Mouse (Mus musculus) hindbrain, embryonic 13.5 days (tissue): ENCODE results near the gene Olfr91. TPM values are rescaled to one million over a fixed set of nuclear protein-coding genes. Genes with fewer than 3 reads are reported as not detected.
A peak's percentile ranks its signal among the peaks of the same experiment; 100 is the strongest.

Experiments used
- ATAC-seq: fragments of 200-750 bp; cut with Nextera tagmentation; 2 replicates; pipeline ENCODE4 v1.8.0; 2017; ENCODE audit warnings: moderate TSS enrichment; ENCODE audit not compliant: low FRiP score
- H3K27ac ChIP-seq: fragments of 300-500 bp; sonication (generic); 2 replicates; pipeline ENCODE4 v1.5.1; 2015; ENCODE audit warnings: inconsistent platforms, mild to moderate bottlenecking, moderate library complexity
- H3K27me3 ChIP-seq: fragments of 300-500 bp; sonication (generic); 2 replicates; pipeline ENCODE4 v1.6.1; 2015; ENCODE audit warnings: mild to moderate bottlenecking, inconsistent platforms
- H3K36me3 ChIP-seq: fragments of 300-500 bp; sonication (generic); 2 replicates; pipeline ENCODE4 v1.6.1; 2015; ENCODE audit warnings: mild to moderate bottlenecking, inconsistent platforms
- H3K4me1 ChIP-seq: fragments of 300-500 bp; sonication (generic); replicated peaks from 2 replicates; pipeline ENCODE4 v1.6.1; 2015; ENCODE audit warnings: inconsistent platforms
- H3K4me2 ChIP-seq: fragments of 300-500 bp; sonication (generic); 2 replicates; pipeline ENCODE4 v1.6.1; 2015; ENCODE audit warnings: inconsistent platforms, mild to moderate bottlenecking, moderate library complexity
- H3K4me3 ChIP-seq: fragments of 300-500 bp; sonication (generic); 2 replicates; pipeline ENCODE4 v1.5.1; 2015; ENCODE audit warnings: mild to moderate bottlenecking, inconsistent platforms
- H3K9ac ChIP-seq: fragments of 300-500 bp; sonication (generic); 2 replicates; pipeline ENCODE4 v1.6.1; 2015; ENCODE audit warnings: mild to moderate bottlenecking, inconsistent platforms
- H3K9me3 ChIP-seq: fragments of 300-500 bp; sonication (generic); 2 replicates; pipeline ENCODE4 v1.6.1; 2016; ENCODE audit warnings: inconsistent platforms
- WGBS: fragments of 180-500 bp; shearing (Covaris S2); methylation state at CpG from one replicate; pipeline ENCODE4 v1.1.7; 2015; 5-methylcytosine and 5-hydroxymethylcytosine counted together
- polyA plus RNA-seq: library from polyadenylated mRNA; unstranded; fragments of >200 nt; fragmentation: Nextera tagmentation; extraction: Ambion mirVana; gene quantifications from 2 replicates; pipeline ENCODE4 v1.2.1, GENCODE M21; 2015

The Olfr91 gene
- polyA plus RNA-seq, 1 experiment from 2014 or later = not detected

DNA sequence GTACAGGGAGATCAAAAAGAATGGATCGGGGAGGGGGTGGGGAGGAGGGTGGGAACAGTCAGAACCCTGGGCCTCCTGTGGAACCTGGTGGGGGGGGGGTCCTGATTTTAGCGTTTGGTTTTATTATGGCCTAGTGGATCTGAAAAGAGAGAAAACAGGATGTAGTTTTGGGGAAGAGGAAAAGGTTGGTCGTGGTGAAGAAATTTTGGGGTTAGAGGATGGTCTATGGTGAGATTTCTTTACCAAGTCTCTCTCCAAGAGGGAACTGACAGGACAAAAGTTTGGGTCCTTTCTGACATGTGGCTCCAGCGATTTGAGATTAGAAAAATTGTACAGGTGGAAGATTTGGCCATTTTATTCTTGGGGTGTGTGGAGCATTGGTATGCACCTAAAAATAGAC is 46.3 kb downstream of the Olfr91 start:
- Histone ChIP-seq H3K4me3 (peak overlapping the region; percentile 86), H3K27ac (no peak overlapping the region), H3K9ac (peak overlapping the region; percentile 93), H3K4me2 (peak overlapping the region; percentile 88), H3K36me3 (peaks cover 36% of the 10 kb centered on the region), H3K27me3 (peaks cover 4% of the 10 kb centered on the region; the same call in 1 of the 2 replicates), H3K9me3 (no peaks in the 10 kb centered on the region), H3K4me1 (peaks cover 66% of the 10 kb centered on the region)
- WGBS = 54% methylated on average over 4 of the region's 4 CpGs
- ATAC-seq = no peak

DNA sequence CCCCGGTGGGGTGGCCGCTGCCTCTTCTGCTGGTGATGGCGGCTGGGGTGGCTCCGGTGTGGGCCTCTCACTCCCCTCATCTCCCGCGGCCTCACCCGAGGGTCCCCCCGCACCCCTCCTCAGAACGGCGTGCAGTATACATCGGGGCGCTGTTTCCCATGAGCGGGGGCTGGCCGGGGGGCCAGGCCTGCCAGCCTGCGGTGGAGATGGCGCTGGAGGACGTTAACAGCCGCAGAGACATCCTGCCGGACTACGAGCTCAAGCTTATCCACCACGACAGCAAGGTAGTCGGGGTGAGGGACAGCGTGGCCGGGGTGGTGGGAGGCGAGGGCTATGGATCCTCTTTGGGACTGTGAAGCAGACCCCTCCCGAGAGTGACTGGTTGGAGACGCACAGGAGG is 47.2 kb downstream of the Olfr91 start:
- WGBS = 2% methylated on average over 21 of the region's 27 CpGs
- Histone ChIP-seq H3K4me2 (peak overlapping the region; percentile 88), H3K27me3 (peaks cover 4% of the 10 kb centered on the region; the same call in 1 of the 2 replicates), H3K36me3 (peaks cover 27% of the 10 kb centered on the region), H3K9ac (peak overlapping the region; percentile 93), H3K27ac (peak overlapping the region; percentile 90), H3K4me3 (peak overlapping the region; percentile 86), H3K9me3 (no peaks in the 10 kb centered on the region), H3K4me1 (peaks cover 64% of the 10 kb centered on the region)
- peak; percentile 23 for ATAC-seq

DNA sequence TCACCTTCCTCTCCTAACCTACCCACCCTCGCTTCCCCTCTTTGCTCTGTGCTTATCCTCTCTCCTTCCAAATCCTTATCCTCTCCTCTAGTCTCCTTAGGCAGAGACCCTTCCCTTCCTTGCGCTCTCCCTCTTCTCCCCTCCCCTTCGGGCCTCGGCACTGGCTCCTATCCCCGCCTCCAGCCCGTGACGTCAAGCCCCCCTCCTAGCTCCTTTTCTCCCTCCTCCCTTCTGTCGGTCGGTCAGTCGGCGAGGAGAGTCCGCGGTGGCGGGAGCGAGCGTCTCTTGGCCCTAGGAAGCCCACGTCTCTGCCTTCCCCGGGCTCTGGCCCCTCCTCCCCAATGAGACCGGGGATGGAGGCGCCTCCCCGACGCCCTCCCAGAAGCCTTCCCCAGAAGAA is 47.7 kb downstream of the Olfr91 start:
- Histone ChIP-seq H3K9me3 (no peaks in the 10 kb centered on the region), H3K36me3 (peaks cover 22% of the 10 kb centered on the region), H3K4me1 (peaks cover 64% of the 10 kb centered on the region), H3K4me2 (peak overlapping the region; percentile 88), H3K4me3 (peak overlapping the region; percentile 86), H3K27me3 (peaks cover 4% of the 10 kb centered on the region; the same call in 1 of the 2 replicates), H3K9ac (peak overlapping the region; percentile 93), H3K27ac (peak overlapping the region; percentile 90)
- peak; percentile 69 for ATAC-seq
- under 1% methylated on average over 22 of the region's 22 CpGs for WGBS

GRCm38 (mm10) chr17:37049570-37050310 is 48.3 kb downstream of the Olfr91 start:
- WGBS = 2% methylated on average over 39 of the region's 39 CpGs
- H3K27me3 ChIP-seq = peaks cover 4% of the 10 kb centered on the region; the same call in 1 of the 2 replicates
- peak; percentile 5 for ATAC-seq
- H3K36me3 ChIP-seq = peaks cover 16% of the 10 kb centered on the region
- H3K27ac ChIP-seq = peak overlapping the region; percentile 90
- peak overlapping the region; percentile 93 for H3K9ac ChIP-seq
- H3K4me1 ChIP-seq = peaks cover 68% of the 10 kb centered on the region
- H3K9me3 ChIP-seq = no peaks in the 10 kb centered on the region
- H3K4me2 ChIP-seq = peak overlapping the region; percentile 88
- H3K4me3 ChIP-seq = peak overlapping the region; percentile 86

- no peaks in the 10 kb centered on the region for H3K9me3 ChIP-seq
- no peak overlapping the region for H3K27ac ChIP-seq
- H3K36me3 ChIP-seq = peaks cover 4% of the 10 kb centered on the region; the same call in 1 of the 2 replicates
- H3K9ac ChIP-seq = peak overlapping the region; percentile 71
- ATAC-seq = no peak
- peak overlapping the region; percentile 86 for H3K4me3 ChIP-seq
- WGBS = 59% methylated on average over 7 of the region's 7 CpGs
- H3K4me1 ChIP-seq = peaks cover 65% of the 10 kb centered on the region
- H3K4me2 ChIP-seq = peak overlapping the region; percentile 88
- peaks cover 4% of the 10 kb centered on the region; the same call in 1 of the 2 replicates for H3K27me3 ChIP-seq
Measured at GRCm38 (mm10) chr17:37048383-37048782, 49.7 kb downstream of the Olfr91 start.

DNA sequence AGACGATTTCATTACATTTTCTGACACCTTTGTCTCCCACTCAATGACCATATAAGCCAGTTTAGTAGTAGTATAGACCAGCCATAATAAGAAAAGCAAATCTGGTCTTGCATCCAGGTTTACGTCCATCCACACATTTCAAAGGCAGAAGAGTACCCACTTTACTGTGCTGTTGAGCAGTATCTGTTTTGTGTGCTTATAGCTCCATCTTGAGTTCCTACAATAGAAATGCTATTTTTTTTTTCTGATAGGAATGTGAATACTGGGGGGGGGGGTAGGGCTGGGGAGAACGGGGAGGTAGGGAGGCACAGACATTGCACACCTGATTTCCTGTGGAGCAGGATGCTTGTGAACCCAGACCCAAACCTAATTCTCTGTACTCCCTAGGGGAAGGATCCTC is 50.1 kb downstream of the Olfr91 start:
- 25% methylated on average over 3 of the region's 3 CpGs for WGBS
- Histone ChIP-seq H3K4me3 (peak overlapping the region; percentile 86), H3K27me3 (peaks cover 4% of the 10 kb centered on the region; the same call in 1 of the 2 replicates), H3K9me3 (no peaks in the 10 kb centered on the region), H3K27ac (peak overlapping the region; percentile 97), H3K36me3 (peaks cover under 1% of the 10 kb centered on the region; the same call in 1 of the 2 replicates), H3K9ac (peak overlapping the region; percentile 71), H3K4me2 (peak overlapping the region; percentile 88), H3K4me1 (peaks cover 61% of the 10 kb centered on the region)
- ATAC-seq = no peak

DNA sequence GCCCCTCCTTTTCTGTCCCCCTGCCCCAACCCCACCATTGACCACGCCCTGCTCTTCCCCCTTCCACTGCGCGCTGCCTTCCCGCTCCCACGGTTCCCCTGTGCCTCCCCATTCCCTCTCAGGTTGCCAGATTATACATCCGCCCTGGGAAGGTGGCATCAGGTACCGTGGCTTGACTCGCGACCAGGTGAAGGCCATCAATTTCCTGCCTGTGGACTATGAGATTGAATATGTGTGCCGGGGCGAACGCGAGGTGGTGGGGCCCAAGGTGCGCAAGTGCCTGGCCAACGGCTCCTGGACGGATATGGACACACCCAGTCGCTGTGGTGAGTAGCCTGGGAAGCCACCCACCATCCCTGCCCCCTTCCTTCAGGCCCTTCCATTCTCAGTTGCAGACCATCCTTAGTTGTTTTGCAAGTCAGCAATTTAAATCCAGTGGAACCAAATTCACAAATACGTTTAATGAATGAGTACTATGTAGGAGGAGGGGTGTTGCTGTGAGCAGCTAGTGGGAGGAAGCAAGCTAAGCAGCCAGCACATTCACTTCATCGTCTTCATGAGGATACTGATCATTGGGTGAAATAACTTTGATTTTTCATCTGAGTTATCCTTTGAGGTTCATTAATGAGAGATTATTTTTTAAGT is 50.6 kb downstream of the Olfr91 start:
- Histone ChIP-seq H3K4me3 (peak overlapping the region; percentile 86), H3K4me2 (peak overlapping the region; percentile 88), H3K36me3 (no peaks in the 10 kb centered on the region), H3K9me3 (no peaks in the 10 kb centered on the region), H3K27ac (peak overlapping the region; percentile 97), H3K4me1 (peaks cover 56% of the 10 kb centered on the region), H3K9ac (peak overlapping the region; percentile 98), H3K27me3 (peaks cover 4% of the 10 kb centered on the region; the same call in 1 of the 2 replicates)
- 11% methylated on average over 19 of the region's 19 CpGs for WGBS
- no peak for ATAC-seq

DNA sequence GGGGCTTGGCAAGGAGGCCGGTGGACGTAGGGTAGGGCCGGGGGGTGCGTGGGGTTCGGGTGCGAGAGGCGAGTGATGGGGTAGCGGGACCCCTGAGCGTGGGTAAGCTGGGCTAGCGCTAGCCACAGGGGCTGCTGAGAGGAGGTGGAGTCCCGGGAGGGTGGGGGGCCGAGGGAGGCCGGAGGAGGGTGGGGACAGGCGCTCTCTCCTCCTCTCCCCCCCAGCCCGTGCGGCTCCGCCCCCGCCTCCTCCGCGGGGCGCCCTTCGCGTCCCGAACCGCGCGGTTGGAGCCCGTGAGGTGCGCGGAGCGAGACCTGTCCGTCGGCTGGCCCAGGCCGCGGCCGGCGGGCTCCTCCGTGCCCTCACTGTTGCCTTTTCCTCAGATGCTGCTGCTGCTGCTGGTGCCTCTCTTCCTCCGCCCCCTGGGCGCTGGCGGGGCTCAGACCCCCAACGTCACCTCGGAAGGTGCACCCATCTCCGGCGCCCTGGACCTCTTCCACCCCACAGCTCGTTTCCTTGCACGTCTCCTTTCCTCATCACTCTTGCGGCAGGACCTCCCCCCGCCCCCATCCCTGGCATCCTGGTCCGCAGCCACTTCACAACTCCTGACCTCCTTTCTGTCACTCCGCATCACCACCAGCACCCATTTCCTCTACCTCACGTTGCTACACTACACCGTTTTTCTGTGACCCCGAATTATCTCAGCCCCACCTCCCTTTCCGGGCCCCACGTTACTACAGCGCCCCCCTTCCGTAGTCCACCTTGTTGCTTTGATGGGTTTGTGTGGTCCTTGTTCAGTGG is 51.6 kb downstream of the Olfr91 start:
- Histone ChIP-seq H3K27ac (peak overlapping the region; percentile 97), H3K27me3 (peaks cover 4% of the 10 kb centered on the region; the same call in 1 of the 2 replicates), H3K4me2 (peak overlapping the region; percentile 88), H3K36me3 (no peaks in the 10 kb centered on the region), H3K9me3 (no peaks in the 10 kb centered on the region), H3K4me1 (peaks cover 46% of the 10 kb centered on the region), H3K9ac (peak overlapping the region; percentile 98), H3K4me3 (peak overlapping the region; percentile 86)
- WGBS = under 1% methylated on average over 37 of the region's 58 CpGs
- ATAC-seq = peak; percentile 52

- Histone ChIP-seq H3K9me3 (no peaks in the 10 kb centered on the region), H3K27me3 (peaks cover 4% of the 10 kb centered on the region; the same call in 1 of the 2 replicates), H3K36me3 (no peaks in the 10 kb centered on the region), H3K27ac (peak within 1 kb of the TSS; percentile 97), H3K4me3 (peak within 1 kb of the TSS; percentile 86), H3K4me2 (peak within 1 kb of the TSS; percentile 88), H3K4me1 (peaks cover 39% of the 10 kb centered on the region), H3K9ac (peak within 1 kb of the TSS; percentile 98)
- under 1% methylated on average over 43 of the region's 55 CpGs for WGBS
- ATAC-seq = peak; percentile 80
Measured at GRCm38 (mm10) chr17:37045611-37046311, 52.3 kb downstream of the Olfr91 start, which contains the start of gene Gabbr1. TSS of gene Gabbr1 (plus strand) at chr17:37045966.

- peak overlapping the region; percentile 98 for H3K9ac ChIP-seq
- peaks cover 4% of the 10 kb centered on the region; the same call in 1 of the 2 replicates for H3K27me3 ChIP-seq
- H3K4me1 ChIP-seq = peaks cover 32% of the 10 kb centered on the region
- 81% methylated on average over 7 of the region's 7 CpGs for WGBS
- peak overlapping the region; percentile 97 for H3K27ac ChIP-seq
- no peak for ATAC-seq
- peak overlapping the region; percentile 86 for H3K4me3 ChIP-seq
- no peaks in the 10 kb centered on the region for H3K9me3 ChIP-seq
- peak overlapping the region; percentile 88 for H3K4me2 ChIP-seq
- no peaks in the 10 kb centered on the region for H3K36me3 ChIP-seq
Measured at GRCm38 (mm10) chr17:37044651-37045244, 53.3 kb downstream of the Olfr91 start.
